Mouse (Mus musculus) mouse trophoblast stem cell (cell line): Measurements from ENCODE around the gene Hspa14.

ENCODE experiments used
- in situ Hi-C, 2 experiments: fragments of 300-500 bp; cut with MseI, MboI; formaldehyde crosslinking; loops; 2 replicates in 1 of 2; 3 replicates in 1 of 2; pipeline ENCODE4 v1.15.1; 2025

The Hspa14 gene

DNA sequence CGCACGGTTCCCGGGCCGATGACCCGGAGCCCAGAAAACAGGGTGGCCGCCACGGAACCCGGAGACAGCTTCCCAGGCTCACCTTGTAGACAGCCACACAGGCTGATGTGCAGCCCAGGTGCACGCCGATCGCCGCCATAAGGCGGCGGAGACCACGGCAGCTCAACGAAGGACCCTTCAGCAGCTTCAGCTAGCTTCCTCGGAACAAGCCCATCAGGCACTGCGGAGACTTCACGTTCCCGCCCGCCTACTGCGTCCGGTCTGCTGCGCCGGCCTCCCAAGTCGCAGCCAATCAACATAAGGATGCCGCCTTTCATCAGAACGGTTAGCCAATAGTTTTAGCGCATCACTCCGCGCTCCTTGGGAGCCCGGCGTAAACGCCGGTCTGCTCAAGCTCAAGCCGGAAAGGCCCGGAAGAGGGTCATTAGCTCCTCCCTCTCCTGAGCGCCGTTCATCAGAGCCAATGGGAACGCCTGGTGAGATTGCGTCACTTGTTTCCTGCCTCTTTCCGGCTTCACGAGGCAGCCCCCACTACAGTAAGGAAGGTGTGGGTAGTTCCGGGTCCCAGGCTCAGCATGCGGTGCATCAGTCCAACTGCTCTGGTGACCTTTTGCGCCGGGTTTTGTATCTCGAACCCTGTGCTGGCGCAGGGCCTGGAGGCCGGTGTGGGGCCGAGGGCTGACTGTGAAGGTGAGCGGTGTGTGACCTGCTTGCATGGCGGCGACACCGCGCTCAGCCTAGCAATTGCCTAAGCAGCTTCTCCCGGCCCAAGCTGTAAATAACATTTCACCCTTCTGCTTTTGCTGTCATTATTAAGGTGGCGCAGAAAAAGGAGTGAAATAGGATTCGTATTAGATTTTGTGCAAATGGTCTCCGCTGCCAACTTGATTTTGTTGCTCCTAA, at the start of gene Hspa14, which contains the start of the genes Gm45902 and Cdnf:
TSS of gene Hspa14 (minus strand) at position 263 of the 903 bp plus-strand sequence.
TSS of gene Gm45902 (minus strand) at position 239 of the 903 bp plus-strand sequence.
TSS of gene Cdnf (plus strand) at position 479 of the 903 bp plus-strand sequence.
- in situ Hi-C loops, result no loop called here

DNA sequence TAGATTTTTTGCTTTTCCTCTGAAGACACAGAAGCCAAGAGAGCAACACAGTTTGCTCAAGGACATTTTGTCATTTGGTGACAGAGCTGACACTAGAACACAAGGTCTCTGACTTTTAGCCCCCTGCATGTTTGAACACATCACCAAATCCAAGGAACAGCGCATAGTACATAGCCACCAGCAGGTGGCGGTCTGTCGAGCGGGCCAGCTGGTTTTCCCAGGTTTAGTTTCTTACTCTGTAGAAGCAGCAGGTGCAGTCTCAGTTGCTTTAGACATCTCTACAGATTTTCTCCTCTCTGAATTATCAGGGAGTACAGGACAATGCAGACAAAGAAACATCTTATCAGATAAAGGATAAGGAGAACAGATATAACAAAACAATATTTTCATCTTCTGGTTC, 34.0 kb upstream of the Hspa14 start:
- in situ Hi-C loops, result loop anchor here (10.0 kb wide), 1 partner anchor 228 kb away; no protein-coding TSS in a partner anchor

DNA sequence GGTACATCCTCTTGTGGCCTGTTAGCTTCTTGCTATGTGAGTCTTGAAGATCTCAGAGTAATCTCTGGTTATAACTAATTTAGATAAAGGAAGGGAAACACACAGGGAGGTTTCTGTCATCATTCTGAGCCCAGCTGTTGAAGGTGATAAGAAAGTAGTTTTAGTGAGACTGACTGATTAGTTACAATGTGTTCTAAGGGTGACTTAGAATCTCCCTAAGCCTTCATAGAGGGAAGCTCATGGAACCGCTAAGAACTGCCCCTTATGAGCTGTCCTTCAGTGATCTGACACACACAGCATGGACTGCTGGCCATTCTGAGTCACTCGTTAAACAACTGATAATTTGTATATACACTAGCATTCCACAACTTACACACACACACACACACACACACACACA, 33.4 kb upstream of the Hspa14 start:
- in situ Hi-C loops, result loop anchor here (10.0 kb wide), 1 partner anchor 229 kb away; no protein-coding TSS in a partner anchor

DNA sequence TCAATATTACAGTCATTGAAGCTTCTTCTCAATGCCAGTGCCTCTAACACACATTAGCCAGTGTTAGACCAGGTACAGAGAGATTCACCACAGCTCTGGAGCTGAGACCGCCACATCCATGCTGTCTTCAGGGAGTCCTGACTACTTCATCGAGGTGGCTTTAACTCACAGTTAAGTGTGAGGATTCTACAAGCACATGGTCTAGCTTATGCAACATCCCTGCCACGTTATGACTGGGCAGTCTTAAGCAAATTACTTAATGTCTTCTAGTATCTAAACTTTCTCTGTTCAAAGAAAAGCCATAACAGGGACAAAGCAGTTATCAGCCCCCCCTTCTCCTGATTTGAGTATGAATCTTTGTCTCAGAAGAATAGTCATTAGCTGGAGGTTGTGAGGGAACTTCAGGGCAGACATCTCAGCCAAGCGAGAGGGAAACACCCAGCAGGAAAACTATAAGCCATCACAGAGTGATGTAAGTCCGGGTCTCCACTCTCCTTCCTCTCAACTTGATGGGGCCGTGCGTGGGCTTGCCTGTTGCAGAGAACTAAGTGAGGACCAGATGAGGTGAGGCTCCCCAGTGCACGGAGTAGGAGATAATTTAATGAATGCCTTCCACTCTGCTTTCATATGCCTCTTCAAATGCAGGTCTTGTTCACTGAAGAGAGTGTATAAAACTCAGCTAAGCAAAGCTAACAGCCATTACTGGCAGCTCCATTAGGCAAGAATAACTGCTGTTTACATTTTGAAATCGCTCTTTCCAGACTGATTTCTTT, 28.9 kb upstream of the Hspa14 start:
- in situ Hi-C loops, result loop anchor here (10.0 kb wide), 1 partner anchor 233 kb away; no protein-coding TSS in a partner anchor

DNA sequence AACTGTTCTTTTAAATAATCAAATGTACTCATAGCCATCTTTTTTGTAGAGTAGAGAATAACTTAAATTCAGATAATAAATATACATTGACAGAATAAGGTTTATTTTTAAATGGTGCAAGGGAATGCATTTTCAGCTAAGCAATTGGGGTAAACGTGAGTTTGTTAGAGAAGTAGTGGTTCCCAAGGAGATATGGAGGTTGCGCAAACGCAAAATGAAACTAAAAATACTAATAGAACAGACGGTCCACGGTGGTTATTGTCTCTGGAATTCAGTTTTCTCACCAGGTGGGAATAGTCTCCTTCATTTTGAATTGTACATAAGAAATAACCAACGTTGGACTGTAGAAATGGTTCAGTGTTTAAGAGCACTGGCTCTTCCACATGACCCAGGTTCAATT, 13.7 kb upstream of the Hspa14 start:
- in situ Hi-C loops, result no loop called here

DNA sequence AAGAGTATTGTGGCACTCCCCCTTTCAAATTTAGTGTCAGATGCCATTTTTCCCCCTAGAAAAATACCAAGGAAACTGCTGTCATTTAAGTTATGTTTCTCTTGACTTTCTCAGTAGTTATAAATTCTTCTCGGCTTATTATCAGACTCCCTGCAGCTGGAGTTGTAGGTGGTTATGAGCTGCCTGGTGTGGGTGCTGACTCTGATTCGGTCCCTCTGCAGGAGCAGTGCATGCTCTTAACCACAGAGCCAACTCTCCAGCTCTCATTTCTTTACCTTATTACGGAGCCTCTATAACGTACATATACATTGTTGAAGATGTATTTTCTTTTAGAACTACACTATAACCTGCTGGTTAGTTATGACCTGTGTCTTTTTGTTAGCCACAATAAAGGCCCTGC, 9.9 kb upstream of the Hspa14 start:
- in situ Hi-C loops, result no loop called here

DNA sequence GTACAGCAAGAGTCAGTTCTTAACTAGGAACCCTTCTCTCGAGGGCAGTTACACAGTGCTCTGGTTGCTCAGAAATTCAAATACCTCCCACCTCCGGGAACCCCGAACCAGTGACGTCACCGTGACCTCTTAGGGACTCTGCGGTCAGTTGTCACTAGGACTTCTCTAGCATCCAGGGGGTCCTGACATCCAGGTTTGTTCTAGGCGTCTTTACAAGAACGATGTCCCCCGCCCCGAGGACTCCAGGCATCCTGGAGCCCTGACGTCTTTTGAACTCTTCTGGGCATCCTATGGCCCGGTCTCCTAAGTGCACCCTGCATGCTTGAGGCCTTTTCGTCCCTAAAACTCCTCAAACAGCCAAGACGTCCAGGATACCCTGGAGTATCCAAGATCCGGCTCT, 538 bp downstream of the Hspa14 start:
- in situ Hi-C loops, result no loop called here

DNA sequence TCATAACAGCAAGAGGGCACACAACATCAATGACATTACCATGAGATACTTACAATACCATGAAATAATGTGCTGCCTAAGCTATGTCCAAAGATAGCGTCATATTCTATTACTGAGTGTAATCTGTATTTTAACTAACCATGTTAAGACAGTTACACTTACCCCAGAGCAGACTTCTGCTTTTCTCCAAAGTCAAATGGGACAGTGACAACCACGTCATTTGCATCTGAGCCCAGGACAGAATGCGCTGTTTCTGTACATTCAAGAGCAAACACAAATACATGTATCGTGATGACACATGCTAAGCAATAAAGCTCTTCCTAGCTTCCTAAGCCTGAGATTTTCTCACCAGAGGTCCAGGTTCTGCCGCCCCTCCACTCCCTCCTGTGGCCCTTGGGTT, 11.7 kb downstream of the Hspa14 start:
- in situ Hi-C loops, result no loop called here

DNA sequence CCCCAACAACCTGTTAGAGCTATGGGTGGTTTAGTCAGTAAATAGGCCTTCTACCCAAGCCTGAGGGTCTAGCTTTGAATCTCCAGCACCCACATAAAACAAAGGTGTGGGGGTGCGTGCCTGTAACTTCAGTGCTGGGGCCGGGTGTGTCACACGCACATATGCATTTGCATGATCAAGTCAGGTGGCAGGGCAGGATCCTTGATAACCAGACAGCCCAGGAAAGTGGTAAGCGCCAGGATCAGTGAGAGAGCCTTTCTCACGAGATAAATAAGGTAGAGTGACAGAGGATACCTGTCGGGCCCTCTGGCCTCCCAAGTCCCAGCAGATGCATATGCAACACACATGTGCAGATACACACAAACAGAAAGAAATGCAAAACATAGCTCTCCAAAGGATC, 13.1 kb downstream of the Hspa14 start:
- in situ Hi-C loops, result no loop called here

DNA sequence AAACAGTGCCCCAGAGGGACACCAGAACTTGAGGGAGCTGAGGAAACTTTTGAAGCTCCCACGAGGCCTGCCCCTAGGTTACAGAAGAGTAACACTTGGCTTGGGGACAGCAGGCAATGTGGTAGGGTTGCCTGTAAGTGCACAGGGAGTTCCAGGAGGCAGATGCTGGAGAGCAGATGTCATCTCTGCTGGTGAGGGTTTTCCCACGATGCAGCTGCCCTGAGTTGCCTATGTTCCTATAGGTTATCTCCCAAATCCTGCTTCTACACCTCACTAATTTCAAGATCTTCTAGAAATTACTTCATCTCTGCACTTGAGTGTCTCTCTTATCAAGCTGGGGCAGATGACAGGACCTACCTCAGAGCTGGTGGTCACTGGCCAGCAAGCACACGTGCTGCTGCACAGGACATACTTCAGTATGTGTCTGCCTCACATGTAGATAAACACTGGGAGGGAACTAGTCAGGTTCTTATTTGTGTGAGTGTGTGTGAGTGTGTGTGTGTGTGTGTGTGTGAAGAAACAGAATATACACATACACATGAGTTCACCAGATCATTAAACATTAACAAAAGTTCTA, 18.7 kb downstream of the Hspa14 start:
- in situ Hi-C loops, result no loop called here

DNA sequence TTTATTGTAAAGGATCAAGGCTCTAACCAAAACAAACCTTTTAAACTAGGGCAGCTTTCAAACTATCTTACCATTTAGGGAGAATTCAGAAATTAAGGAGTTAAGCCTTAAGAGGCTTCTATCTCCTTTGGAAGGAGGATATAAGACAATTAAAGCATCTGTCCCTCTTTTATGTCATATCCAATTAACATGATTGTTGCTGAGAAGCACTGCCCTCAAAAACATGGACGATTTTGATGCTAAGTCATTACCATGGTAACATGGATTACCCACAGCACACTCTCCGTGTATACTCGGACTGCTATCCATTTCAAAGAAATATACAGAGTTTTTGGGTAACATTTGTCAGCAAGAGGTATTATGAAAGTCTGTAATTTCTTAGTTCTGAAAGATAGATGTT, 22.8 kb downstream of the Hspa14 start:
- in situ Hi-C loops, result no loop called here

DNA sequence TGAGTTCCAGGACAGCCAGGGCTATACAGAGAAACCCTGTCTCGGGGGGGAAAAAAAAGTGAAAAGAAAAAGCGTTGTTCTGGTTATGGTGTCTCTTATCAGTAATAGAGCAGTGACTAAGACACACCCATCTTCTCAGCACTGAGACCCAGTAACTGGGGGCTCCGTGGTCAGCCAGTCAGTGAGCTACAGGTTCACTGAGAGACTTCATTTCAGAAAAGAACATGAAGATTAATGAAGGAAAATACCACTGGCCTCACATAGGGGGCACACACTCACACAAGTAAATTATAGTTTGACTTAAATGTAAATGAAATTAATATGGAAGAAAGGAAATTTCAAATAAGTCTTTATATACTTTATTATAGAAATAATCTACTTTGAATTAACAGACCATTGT, 32.4 kb downstream of the Hspa14 start:
- in situ Hi-C loops, result no loop called here

DNA sequence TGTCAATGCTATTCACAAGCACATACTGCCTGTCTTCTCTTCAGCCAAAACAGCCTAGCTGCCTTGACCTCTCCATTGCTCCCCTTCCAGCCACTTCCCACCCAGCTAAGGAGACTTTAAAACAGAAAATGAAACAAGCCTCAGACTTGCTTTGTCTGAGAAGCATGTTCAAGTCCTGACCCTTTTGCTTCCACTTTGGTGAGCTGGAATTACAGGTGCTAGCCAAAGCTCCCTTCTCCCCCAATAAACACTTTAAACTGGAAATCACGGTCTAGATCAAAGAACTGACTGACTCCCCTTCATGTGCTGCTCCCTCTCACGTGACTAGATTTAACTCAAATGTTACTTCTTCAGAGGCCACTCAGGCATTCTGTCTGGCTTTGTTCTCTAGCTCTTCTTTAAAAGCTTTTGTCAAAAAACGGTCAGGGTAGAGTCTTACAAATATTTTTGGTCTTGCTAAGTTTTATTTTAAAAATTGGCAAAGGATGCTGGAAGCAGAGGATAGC, 36.8 kb downstream of the Hspa14 start:
- in situ Hi-C loops, result no loop called here

DNA sequence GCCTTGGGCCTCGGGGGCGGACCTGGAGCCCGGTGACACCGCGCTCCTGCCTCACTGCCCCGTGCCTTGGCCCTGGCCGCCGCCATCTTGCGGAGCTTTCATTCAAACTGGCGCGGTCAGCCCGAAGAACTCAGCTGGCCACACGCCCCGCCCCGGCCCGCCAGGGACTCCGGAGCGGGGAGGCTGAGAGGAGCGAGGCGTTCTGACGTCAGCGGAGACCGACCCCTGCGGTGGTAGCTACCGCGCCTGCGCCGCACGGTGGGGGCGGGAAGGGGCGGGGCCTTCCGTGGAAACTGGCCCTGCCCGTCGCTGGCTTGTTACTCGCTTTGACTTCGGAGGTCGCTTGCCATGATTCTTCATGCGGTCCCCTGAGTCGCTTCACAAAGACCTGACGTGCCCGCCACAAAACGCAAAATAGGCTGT, 37.7 kb downstream of the Hspa14 start, which contains the start of gene Suv39h2:
TSS of gene Suv39h2 (minus strand) at position 171 of the 423 bp plus-strand sequence.
- in situ Hi-C loops, result no loop called here

DNA sequence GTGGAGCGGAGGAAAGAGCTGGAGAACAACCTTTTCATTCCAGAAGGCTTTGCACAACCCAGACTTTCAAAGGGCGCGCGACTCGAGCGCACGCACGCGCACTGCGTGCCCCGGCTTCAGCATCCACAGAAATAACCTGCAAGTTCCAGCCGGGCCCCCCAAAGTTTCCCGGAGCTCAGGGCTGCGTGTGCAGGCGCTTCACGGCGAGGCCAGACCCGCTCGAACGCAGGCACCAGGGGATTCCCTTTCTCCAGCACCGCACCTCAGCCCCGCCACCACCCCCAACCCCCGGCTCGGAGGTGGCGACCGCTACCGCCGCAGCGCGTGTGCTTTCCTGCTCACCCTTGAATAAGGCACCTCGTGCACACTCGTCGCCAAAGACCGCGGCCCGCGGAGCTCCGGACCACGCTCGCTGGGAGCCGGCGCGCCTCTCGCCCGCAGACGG, 38.2 kb downstream of the Hspa14 start:
- in situ Hi-C loops, result no loop called here

DNA sequence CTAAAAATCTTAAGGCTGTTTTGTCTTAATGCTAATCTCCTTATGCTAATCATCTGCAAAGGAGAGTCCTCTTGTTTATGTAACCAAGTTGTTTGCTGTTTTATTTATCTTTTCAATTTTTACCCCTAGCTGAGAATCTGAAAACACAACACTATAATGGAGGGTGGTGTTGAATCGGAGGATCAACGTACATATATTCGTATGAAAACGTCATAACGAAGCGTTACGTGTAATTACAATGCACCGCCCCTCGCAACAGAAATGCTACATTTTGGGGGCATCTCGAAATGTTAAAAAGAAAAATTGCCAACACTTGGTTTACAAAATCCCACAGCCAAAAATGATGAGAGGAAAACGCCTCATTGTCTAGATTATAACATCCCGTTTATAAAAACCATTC, 38.7 kb downstream of the Hspa14 start:
- in situ Hi-C loops, result no loop called here

DNA sequence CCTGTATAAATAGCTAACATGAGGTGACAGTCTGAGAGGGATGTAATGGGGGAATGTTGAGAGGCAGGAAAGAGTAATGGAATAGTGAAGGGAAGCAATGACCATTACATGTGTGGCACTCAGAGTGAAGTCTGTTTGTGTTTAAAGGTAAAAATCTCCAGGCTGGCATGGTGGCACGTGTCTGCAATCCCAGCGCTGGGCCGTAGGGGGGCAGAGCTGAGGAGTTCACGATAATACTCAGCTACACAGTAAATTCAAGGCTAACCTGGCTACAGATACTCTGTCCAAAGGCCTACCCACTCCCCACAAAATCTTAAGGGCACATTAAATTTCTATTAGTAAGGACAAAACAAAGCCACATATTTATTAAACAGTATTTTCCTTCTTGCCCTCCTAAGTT, 56.0 kb downstream of the Hspa14 start:
- in situ Hi-C loops, result no loop called here

DNA sequence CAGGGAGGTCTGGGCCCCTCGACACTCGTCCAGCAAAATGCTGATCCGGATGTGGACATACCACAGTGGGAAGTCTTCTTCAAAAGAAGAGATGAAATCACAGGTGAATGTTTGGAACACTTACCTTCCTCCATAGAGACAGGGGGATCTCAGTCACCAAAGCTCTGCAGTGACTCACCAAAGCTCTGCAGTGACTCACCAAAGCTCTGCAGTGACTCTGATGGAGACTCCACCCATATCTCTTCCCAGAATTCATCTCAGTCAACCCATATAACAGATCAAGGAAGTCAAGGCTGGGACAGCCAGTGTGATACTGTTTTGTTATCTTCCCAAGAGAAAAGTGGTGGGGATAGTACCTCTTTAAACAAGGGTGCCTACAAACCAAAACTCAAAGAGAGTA, 59.5 kb downstream of the Hspa14 start:
- in situ Hi-C loops, result no loop called here

DNA sequence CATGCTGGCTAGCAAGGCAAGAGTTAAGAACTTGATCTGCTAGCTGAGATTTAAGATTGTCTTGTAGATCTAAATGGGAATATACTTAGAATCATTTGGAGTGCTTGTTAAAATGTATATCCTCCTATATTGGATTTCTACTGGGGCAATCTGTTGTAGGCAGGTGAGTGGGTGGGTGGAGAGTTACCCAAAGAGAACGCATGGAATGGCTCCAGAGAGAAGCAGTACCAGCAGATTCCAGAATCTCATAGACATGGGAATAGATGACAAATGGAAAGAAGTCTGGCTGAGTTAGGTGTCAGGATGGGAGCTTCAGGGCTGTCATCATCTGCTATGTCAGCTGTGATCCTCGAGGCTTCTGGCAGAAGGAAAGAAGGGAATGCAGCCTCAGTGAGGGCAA, 63.2 kb downstream of the Hspa14 start:
- in situ Hi-C loops, result no loop called here

DNA sequence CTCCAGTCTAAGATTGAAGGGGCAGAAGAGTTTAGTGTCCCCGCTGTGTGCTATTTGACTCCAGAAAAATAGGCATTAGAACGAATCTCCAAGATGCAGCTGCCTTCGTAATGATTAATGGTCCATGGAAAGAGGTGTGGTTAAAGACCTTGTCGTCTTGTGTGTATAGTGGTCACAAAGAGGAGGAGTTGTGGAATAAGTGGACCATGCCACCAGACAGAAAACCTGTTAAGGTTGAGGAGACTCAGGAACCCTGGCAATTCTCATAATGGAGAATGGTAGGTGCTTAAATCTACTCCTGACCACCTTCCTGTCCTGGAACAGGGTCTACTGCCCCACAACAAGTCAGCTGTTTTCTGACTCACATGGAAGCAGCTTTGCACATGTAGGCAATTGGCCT, 66.6 kb downstream of the Hspa14 start:
- in situ Hi-C loops, result no loop called here

DNA sequence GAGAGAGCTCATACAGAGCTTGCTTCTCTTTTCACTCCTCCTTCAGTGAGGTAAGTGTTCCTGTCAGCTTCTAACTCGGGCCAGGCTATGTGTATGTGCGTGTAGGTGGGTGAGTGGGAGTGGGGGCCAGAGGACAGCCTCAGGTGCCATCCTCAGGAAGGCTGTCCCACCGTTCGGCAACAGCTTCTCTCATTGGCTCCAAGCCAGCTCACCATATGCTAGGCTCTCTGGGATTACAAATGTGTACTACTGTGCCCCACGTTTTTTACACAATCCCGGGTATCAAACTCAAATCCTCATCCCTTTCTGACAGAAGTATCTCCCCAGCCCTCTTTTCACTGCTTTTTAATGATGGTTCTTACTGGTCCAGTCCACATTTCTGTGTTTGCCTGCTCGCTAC, 68.4 kb downstream of the Hspa14 start:
- in situ Hi-C loops, result no loop called here
